Mouse (Mus musculus) cerebellum, postnatal 10 days (tissue): ENCODE measurements at regions not wholly inside any gene's neighbourhood (a gene's known extent, or its start where the extent isn't known, plus 50 kb on each side); places are given as distances from the start of the nearest gene placed in this dataset.

ENCODE experiments used
- DNase-seq, 2 experiments: peaks; one replicate each; pipeline ENCODE4 v3.0.0; 2021; ENCODE audit warnings: mixed read lengths in 2 of 2

- DNase-seq: no peak
Measured at GRCm38 (mm10) chr10:11809255-11809654, 466.1 kb downstream of the Epm2a start.

- DNase-seq: peak in 1 of 2 experiments; percentile 6
Measured at GRCm38 (mm10) chr10:11822418-11822959, 479.3 kb downstream of the Epm2a start.

GRCm38 (mm10) chr10:11841094-11841493 is 497.9 kb downstream of the Epm2a start:
- DNase-seq: peak; percentile 17 to 21

GRCm38 (mm10) chr10:11841494-11841893 is 498.3 kb downstream of the Epm2a start:
- DNase-seq: peak; percentile 12 to 19

- DNase-seq: no peak
Measured at GRCm38 (mm10) chr10:11846141-11846540, 502.9 kb downstream of the Epm2a start.

GRCm38 (mm10) chr10:11875145-11876131 is 532.2 kb downstream of the Epm2a start:
- DNase-seq: no peak

- no peak for DNase-seq
Measured at GRCm38 (mm10) chr10:11886237-11886636, 543.0 kb downstream of the Epm2a start.

- DNase-seq: no peak
Measured at GRCm38 (mm10) chr10:11888953-11889352, 545.7 kb downstream of the Epm2a start.

- no peak for DNase-seq
Measured at GRCm38 (mm10) chr10:11922132-11922531, 578.9 kb downstream of the Epm2a start.

GRCm38 (mm10) chr10:11938164-11938563 is 595.0 kb downstream of the Epm2a start:
- DNase-seq: no peak

- no peak for DNase-seq
Measured at GRCm38 (mm10) chr10:11942772-11943171, 599.6 kb downstream of the Epm2a start.

GRCm38 (mm10) chr10:11960327-11960922 is 617.2 kb downstream of the Epm2a start:
- peak; percentile 28 to 34 for DNase-seq

GRCm38 (mm10) chr10:12004966-12005365 is 661.8 kb downstream of the Epm2a start:
- no peak for DNase-seq

GRCm38 (mm10) chr10:12005889-12006288 is 662.7 kb downstream of the Epm2a start:
- DNase-seq: peak in 1 of 2 experiments; percentile 63

- no peak for DNase-seq
Measured at GRCm38 (mm10) chr10:12017286-12017685, 674.1 kb downstream of the Epm2a start.

- peak; percentile 10 to 25 for DNase-seq
Measured at GRCm38 (mm10) chr10:12018281-12018680, 675.1 kb downstream of the Epm2a start.

- DNase-seq: peak; percentile 82 to 84
Measured at GRCm38 (mm10) chr10:12019159-12019779, 676.1 kb downstream of the Epm2a start.

GRCm38 (mm10) chr10:12020576-12020975 is 677.4 kb downstream of the Epm2a start:
- DNase-seq: peak; percentile 39 to 44

GRCm38 (mm10) chr10:12035159-12035558 is 692.0 kb downstream of the Epm2a start:
- no peak for DNase-seq

GRCm38 (mm10) chr10:12045937-12046336 is 702.7 kb downstream of the Epm2a start:
- no peak for DNase-seq

- no peak for DNase-seq
Measured at GRCm38 (mm10) chr10:12059728-12060127, 716.5 kb downstream of the Epm2a start.

GRCm38 (mm10) chr10:12061069-12061861 is 718.1 kb downstream of the Epm2a start:
- no peak for DNase-seq
